Mouse (Mus musculus) brain, embryonic 14.5 days (tissue): ENCODE data around the gene Lpxn.
A peak's percentile ranks its signal among the peaks of the same experiment; 100 is the strongest.

Experiments
- CTCF ChIP-seq: fragments of 200-500 bp; IDR thresholded peaks from 2 replicates; pipeline ENCODE4 v1.5.1; 2012; ENCODE audit warnings: inconsistent platforms, mild to moderate bottlenecking, moderate library complexity, borderline replicate concordance; ENCODE audit not compliant: insufficient read depth, insufficient read length; ENCODE audit errors: extremely low read depth
- POLR2A ChIP-seq: fragments of 200-500 bp; IDR thresholded peaks from 2 replicates; pipeline ENCODE4 v1.6.1; 2012; ENCODE audit warnings: mild to moderate bottlenecking, inconsistent platforms, borderline replicate concordance; ENCODE audit not compliant: poor library complexity, insufficient read depth, insufficient read length, severe bottlenecking; ENCODE audit errors: extremely low read depth

- TF ChIP-seq POLR2A = peak; percentile 65
- no peak for TF ChIP-seq CTCF
Observed at GRCm38 (mm10) chr19:12795110-12795509, 883 bp upstream of the Lpxn start.
